Mouse (Mus musculus) bone marrow macrophage, adult 2 months (primary cell): ENCODE data around the gene Pidd1. TPM values are rescaled to one million over a fixed set of nuclear protein-coding genes. Genes with fewer than 3 reads are reported as not detected.
A peak's percentile ranks its signal among the peaks of the same experiment; 100 is the strongest.

ENCODE experiments used
- H3K27ac ChIP-seq: 2 replicates; pipeline ENCODE4 v1.5.1; 2012; ENCODE audit warnings: low read depth, low read length; ENCODE audit not compliant: insufficient read depth
- H3K4me1 ChIP-seq: 2 replicates; pipeline ENCODE4 v1.6.1; 2012; ENCODE audit warnings: low read length; ENCODE audit not compliant: control insufficient read depth, insufficient read depth
- H3K4me3 ChIP-seq: 2 replicates; pipeline ENCODE4 v1.5.1; 2012; ENCODE audit warnings: mild to moderate bottlenecking, low read length, moderate library complexity; ENCODE audit not compliant: insufficient read depth
- CTCF ChIP-seq: IDR thresholded peaks from 2 replicates; pipeline ENCODE4 v1.5.1; 2012; ENCODE audit warnings: low read depth, mild to moderate bottlenecking, low read length, moderate library complexity
- POLR2A ChIP-seq: IDR thresholded peaks from 2 replicates; pipeline ENCODE4 v1.6.1; 2012; ENCODE audit warnings: mild to moderate bottlenecking, low read depth, low read length, borderline replicate concordance
- polyA plus RNA-seq: library from polyadenylated mRNA; stranded (reverse); fragments of >200 nt; gene quantifications from 2 replicates; pipeline ENCODE4 v1.2.4, GENCODE M21; 2012; ENCODE audit not compliant: missing spikeins, insufficient read depth, insufficient read length

Gene Pidd1
- polyA plus RNA-seq, 1 experiment, result 5.6 TPM

DNA sequence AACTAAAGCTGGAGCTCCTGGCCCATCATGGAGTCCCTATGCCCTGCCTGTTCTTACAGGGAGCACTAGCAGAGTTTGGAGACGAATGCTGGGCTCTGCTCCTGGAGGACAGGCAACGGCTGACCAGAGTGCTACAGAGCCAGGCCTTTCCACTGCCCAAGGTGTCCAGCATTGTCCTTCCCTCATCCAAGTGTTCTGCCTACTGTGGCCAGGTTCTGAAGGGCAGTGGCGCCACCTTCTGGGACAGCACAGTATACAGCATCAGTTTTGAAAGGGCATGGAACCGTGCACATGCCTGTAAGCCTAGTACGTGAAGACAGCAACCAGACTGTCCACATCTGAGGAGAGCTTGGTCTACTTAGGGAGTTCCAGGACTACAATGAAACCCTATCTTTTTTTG lies 40.5 kb downstream of the Pidd1 start:
- H3K27ac ChIP-seq, result no peak overlapping the region
- TF ChIP-seq POLR2A (no peak), CTCF (peak; percentile 48; the same call in 1 of the 2 replicates)
- no peak overlapping the region for H3K4me3 ChIP-seq
- H3K4me1 ChIP-seq, result no peaks in the 10 kb centered on the region

DNA sequence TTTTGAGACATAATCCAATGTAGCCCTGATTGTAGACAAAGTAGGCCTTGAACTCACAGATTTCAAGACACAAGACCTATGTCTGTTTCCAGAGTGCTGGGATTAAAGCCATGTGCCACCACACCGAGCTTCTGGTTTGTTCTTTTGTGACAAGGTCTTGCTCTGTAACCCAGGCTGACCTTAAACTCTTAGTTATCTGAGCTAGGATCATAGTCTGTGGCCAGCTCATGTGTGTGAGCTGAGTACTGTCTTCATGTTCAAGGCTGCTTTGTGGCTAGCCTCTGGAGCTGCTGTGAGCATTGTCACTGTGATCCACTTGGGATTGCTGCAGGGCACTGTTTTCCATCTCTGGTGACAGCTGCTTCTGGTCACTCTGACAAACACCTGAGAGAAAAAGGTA lies 48.5 kb downstream of the Pidd1 start:
- TF ChIP-seq POLR2A, result no peak
- no peak for TF ChIP-seq CTCF
- no peak overlapping the region for H3K4me3 ChIP-seq
- peaks cover 14% of the 10 kb centered on the region for H3K4me1 ChIP-seq
- H3K27ac ChIP-seq, result no peak overlapping the region

DNA sequence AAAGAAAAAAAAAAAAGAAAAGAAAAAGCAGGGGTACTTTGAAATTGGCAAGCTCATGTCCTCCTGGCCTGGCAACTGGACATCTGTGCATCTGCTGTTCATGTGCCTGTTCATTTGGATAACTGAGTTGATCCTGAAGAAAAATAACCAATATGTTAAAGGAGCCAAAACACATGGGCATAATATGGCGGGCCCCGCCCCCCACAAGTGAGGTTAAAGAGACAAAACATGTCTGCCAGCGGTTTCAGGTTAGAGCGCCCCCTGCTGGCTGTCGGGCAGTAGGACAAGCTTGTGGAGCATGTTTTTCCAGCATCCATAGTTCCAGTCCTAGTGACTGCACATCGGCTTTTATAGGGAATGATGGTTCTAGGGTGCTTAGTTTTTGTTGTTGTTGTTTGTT lies 49.1 kb downstream of the Pidd1 start:
- Histone ChIP-seq H3K4me1 (peaks cover 15% of the 10 kb centered on the region), H3K27ac (0 out of 2 replicates have a peak overlapping the region, but pooled peaks have one; percentile 29), H3K4me3 (no peak overlapping the region)
- no peak for TF ChIP-seq POLR2A
- peak; percentile 98 for TF ChIP-seq CTCF

DNA sequence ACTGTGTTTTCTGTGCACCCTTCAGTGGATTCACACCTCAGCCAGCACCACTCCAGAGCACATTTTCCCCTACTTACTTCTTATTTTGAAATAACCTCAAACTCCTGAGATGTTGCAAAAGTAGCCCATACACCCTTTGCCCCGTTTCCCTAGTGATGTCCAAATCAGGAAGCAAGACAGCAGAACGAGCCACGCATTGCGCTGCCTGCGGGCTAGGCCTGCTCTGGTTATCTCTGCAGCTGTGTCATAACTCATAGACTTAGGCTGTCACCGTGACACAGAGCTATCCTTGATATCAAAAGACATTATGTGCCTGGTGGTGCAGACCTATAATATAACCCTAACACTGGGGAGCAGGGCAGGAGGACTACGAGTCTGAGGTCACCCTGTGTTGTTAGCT lies 49.7 kb downstream of the Pidd1 start:
- Histone ChIP-seq H3K4me1 (peaks cover 15% of the 10 kb centered on the region), H3K27ac (peak overlapping the region; percentile 58), H3K4me3 (0 out of 2 replicates have a peak overlapping the region, but pooled peaks have one; percentile 2)
- TF ChIP-seq CTCF (no peak), POLR2A (no peak)

DNA sequence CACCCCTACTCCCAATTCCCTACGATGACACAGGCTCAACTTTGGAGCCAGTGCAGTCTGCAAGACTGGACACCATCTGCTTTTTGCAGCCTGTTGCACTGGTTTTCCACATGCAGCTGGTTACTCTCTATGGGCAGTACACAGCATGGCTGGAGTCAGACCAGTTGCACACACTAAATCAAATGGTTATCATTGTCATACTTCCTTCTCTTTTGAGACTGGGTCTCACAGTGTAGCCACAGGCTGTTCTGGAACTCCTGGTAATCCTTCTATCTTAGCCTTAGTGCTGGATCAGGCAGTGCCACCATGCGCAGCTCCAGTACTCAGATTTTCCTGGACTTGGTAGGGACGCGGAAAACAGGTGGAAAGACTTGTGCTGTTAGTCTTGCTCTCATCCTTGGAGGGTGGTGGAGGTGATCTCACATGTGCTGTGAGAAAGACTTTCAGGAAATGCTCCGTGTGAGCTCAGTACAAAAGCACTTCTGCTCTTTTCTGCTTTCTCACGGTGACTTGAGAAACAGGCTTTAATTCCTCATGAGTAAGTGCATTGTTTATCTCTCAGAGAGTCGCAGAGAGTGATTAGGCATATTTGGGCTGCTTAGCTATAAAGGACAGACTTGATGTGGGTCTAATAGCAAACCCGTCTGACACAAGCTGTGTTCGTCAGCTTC lies 51.1 kb downstream of the Pidd1 start:
- no peak for TF ChIP-seq CTCF
- no peak for TF ChIP-seq POLR2A
- Histone ChIP-seq H3K4me3 (peak overlapping the region; percentile 64), H3K27ac (peak overlapping the region; percentile 77), H3K4me1 (peaks cover 15% of the 10 kb centered on the region)

DNA sequence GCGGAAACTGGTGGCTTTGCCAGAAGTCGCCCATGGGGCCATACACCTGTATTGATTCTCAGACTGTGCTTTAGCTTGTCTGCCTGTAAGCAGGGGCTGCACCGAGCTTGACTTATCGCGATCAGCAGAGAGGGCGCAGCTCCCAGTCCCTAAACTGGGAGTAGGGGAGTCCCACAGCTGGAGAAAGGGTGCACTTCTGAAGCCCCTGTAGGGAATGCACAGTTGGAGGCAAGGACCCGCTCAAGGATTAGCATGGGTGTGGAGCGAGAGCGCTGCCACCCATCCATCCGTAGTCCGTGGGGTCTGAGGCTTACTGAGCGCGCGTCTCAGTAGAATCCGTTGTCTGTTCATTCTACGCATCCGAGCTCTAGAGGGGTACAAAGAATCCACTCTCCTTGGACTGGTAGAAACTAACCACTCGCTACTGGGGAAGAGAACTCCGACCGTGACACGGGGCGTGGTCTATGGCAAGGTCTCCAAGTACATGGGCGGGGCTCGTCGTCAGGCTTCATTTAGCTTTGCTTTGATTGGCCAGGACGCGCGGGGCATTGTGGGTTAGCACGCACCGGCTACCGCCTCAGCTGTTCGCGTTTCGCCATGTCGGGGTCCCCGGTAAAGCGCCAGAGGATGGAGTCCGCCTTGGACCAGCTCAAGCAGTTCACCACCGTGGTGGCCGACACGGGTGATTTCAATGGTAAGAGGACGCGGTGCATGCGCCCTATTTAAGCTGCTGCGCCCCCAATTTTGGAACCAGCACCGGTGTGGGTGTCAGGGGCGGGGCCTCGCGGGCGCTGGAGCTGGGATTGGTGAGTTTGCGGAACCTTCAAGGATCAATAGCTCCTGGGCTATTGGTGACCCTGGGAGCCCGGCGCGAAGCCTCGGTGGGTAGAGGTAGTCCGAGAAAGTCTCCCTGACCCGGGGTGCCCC lies 51.9 kb downstream of the Pidd1 start, which contains the start of gene Taldo1:
Gene Taldo1, plus strand, starts transcription at position 575 of the 927 bp plus-strand sequence.
- TF ChIP-seq POLR2A (no peak), CTCF (no peak)
- peaks cover 15% of the 10 kb centered on the region for H3K4me1 ChIP-seq
- H3K27ac ChIP-seq, result peak within 1 kb of the TSS; percentile 77
- peak within 1 kb of the TSS; percentile 64 for H3K4me3 ChIP-seq

DNA sequence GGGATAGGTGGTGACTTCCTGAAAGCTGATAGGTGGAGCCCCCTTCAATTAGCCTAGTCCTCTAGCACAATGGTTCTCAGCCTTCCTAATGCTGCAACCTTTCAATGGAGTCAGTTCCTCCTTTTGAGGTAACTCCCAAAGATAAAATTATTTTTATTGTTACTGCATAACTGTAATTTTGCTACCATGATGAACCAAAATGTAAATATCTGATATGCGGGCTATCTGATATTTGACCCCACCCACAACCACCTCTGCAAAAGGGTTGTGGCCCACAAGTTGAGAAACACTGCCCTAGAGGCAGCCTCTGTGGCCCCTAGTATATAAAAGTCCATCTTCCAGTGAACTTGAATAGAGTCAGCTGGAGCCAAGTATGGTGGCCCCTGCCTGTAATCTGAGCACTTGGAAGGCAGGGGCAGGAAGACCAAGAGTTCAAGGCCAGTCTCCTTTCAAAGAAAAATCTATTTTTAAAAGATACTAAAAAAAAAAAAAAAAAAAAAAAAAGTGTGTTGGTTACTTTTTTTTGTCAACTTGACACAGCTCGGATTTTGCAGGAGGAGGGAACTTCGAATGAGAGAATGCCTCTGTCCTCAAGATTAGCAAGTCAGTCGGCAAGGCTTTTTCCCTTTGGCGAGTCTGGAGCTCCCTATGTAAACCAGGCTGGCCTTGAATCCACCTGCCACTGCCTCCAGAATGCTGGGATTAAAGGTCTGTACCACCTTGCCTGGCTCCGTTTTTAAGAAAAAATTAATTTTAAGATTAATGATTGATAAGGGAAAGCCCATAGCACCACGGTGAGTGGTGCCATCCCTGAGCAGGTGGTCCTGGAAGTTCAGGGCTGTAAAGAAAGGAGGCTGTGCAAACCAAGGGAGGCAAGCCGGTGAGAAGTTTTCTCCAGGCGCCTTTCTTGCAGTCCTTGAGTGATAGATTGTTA lies 53.2 kb downstream of the Pidd1 start:
- Histone ChIP-seq H3K4me1 (peaks cover 15% of the 10 kb centered on the region), H3K27ac (no peak overlapping the region), H3K4me3 (no peak overlapping the region)
- TF ChIP-seq CTCF, result no peak
- no peak for TF ChIP-seq POLR2A

DNA sequence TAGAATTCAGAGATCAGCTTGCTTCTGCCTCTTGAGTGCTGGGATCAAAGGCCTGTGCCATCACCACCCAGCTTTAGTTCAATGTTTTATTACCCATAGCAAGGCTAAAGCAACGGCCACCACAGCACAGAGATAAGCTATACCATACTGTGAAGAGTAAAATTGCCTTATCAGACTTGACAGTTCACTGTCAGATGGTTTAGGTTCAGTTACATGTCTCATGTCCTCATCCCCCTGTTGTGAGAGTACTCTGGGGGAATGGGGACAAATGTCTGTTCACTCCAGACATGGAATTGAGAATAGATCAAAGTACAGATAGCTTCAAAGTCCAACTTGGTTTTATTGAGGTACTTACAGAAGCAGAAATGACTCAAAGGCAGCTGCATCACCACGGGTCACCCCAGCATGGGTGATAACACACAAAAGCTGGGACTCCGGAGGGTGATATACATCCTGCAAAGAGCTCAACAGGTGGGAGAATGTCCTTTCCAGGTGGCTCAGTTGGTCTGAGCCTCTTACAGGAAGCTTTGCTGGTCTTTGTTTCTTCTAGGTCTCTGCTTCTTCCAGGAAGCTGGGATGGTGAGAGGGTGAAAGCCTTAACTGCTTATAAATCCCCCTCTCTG lies 55.2 kb downstream of the Pidd1 start:
- H3K27ac ChIP-seq, result no peak overlapping the region

More for the DNA sequence above, 55.2 kb downstream of the Pidd1 start:
- H3K4me1 ChIP-seq, result peaks cover 8% of the 10 kb centered on the region
- TF ChIP-seq POLR2A, result no peak
- TF ChIP-seq CTCF, result no peak
- H3K4me3 ChIP-seq, result no peak overlapping the region

Other genes starting within 250 kb of the Pidd1 start
- 3.4 and 4.1 TPM in 2 replicates for gene Lrrc56, start 249.9 kb downstream of the Pidd1 start, polyA plus RNA-seq
- 0.88 TPM in 1 of 2 replicates, not detected in the other for gene Lmntd2, start 229.9 kb downstream of the Pidd1 start, polyA plus RNA-seq
- 3.5 and 3.9 TPM in 2 replicates for gene Rassf7, start 228.2 kb downstream of the Pidd1 start, polyA plus RNA-seq
- 36.2 and 45.2 TPM in 2 replicates for gene Phrf1, start 215.2 kb downstream of the Pidd1 start, polyA plus RNA-seq
- 164 and 168 TPM in 2 replicates for gene Irf7, start 177.5 kb downstream of the Pidd1 start, polyA plus RNA-seq
- not detected in 2 replicates for gene Cdhr5, start 167.2 kb downstream of the Pidd1 start, polyA plus RNA-seq
- not detected in 2 replicates for gene Sct, start 164.9 kb downstream of the Pidd1 start, polyA plus RNA-seq
- gene Drd4, start 152.0 kb downstream of the Pidd1 start, polyA plus RNA-seq, result not detected in 2 replicates
- 27.3 and 37.4 TPM in 2 replicates for gene Deaf1, start 116.3 kb downstream of the Pidd1 start, polyA plus RNA-seq
- 29.8 and 37.8 TPM in 2 replicates for gene Tmem80, start 116.3 kb downstream of the Pidd1 start, polyA plus RNA-seq
- gene Eps8l2, start 105.1 kb downstream of the Pidd1 start, polyA plus RNA-seq, result not detected in 2 replicates
- 422 and 438 TPM in 2 replicates for gene Taldo1, start 51.8 kb downstream of the Pidd1 start, polyA plus RNA-seq
- 45.8 and 50.5 TPM in 2 replicates for gene Gatd1, start 29.9 kb downstream of the Pidd1 start, polyA plus RNA-seq
- gene Cend1, start 14.5 kb downstream of the Pidd1 start, polyA plus RNA-seq, result not detected in 2 replicates
- 21.4 and 24.8 TPM in 2 replicates for gene Slc25a22, start 6.1 kb downstream of the Pidd1 start, polyA plus RNA-seq
- 2,115 and 2,403 TPM in 2 replicates for gene Rplp2, start 3.3 kb upstream of the Pidd1 start, polyA plus RNA-seq
- gene Pnpla2, start 11.2 kb upstream of the Pidd1 start, polyA plus RNA-seq, result 92.9 and 94.0 TPM in 2 replicates
- 66.8 and 69.6 TPM in 2 replicates for gene Cracr2b, start 17.1 kb upstream of the Pidd1 start, polyA plus RNA-seq
- 49.5 and 57.9 TPM in 2 replicates for gene Cd151, start 23.4 kb upstream of the Pidd1 start, polyA plus RNA-seq
- 4.8 and 5.0 TPM in 2 replicates for gene Polr2l, start 31.1 kb upstream of the Pidd1 start, polyA plus RNA-seq
- gene Tspan4, start 31.2 kb upstream of the Pidd1 start, polyA plus RNA-seq, result 99.8 and 102 TPM in 2 replicates
- gene Chid1, start 95.8 kb upstream of the Pidd1 start, polyA plus RNA-seq, result 16.3 TPM in 2 replicates
- 103 and 114 TPM in 2 replicates for gene Ap2a2, start 118.1 kb upstream of the Pidd1 start, polyA plus RNA-seq
- not detected in 2 replicates for gene Muc6, start 211.3 kb upstream of the Pidd1 start, polyA plus RNA-seq
- 1.7 and 3.4 TPM in 2 replicates for gene Muc2, start 246.3 kb upstream of the Pidd1 start, polyA plus RNA-seq